Mouse (Mus musculus) ES-Bruce4 (cell line): ENCODE results near the gene Wdr1. TPM values are rescaled to one million over a fixed set of nuclear protein-coding genes. Genes with fewer than 3 reads are reported as not detected.

ENCODE experiments used
- H3K27ac ChIP-seq: 2 replicates; pipeline ENCODE4 v1.5.1; 2012; ENCODE audit warnings: low read length, inconsistent platforms; ENCODE audit not compliant: insufficient read depth
- H3K27me3 ChIP-seq: 2 replicates; pipeline ENCODE4 v1.6.1; 2012; ENCODE audit warnings: mild to moderate bottlenecking, low read length, inconsistent platforms; ENCODE audit not compliant: control insufficient read depth, poor library complexity, insufficient read depth, severe bottlenecking
- H3K36me3 ChIP-seq: 2 replicates; pipeline ENCODE4 v1.6.1; 2012; ENCODE audit warnings: inconsistent platforms, mild to moderate bottlenecking, low read length, moderate library complexity; ENCODE audit not compliant: control insufficient read depth, poor library complexity, insufficient read depth, severe bottlenecking
- H3K4me1 ChIP-seq: one replicate; pipeline ENCODE4 v1.8.1; 2011; ENCODE audit warnings: low read length; ENCODE audit not compliant: control insufficient read depth, insufficient read depth
- H3K4me3 ChIP-seq: 2 replicates; pipeline ENCODE4 v1.5.1; 2011; ENCODE audit warnings: low read depth, mild to moderate bottlenecking, low read length
- H3K9ac ChIP-seq: 2 replicates; pipeline ENCODE4 v1.6.1; 2012; ENCODE audit warnings: low read depth, mild to moderate bottlenecking, inconsistent platforms; ENCODE audit not compliant: poor library complexity, severe bottlenecking
- H3K9me3 ChIP-seq: replicated peaks from 2 replicates; pipeline ENCODE4 v1.6.1; 2012; ENCODE audit warnings: mild to moderate bottlenecking, low read length, inconsistent platforms; ENCODE audit not compliant: control insufficient read depth, poor library complexity, insufficient read depth, severe bottlenecking
- CTCF ChIP-seq: IDR thresholded peaks from one replicate; pipeline ENCODE4 v1.8.1; 2011; ENCODE audit warnings: low read depth, low read length
- EP300 ChIP-seq: IDR thresholded peaks from 2 replicates; pipeline ENCODE4 v1.6.1; 2011; ENCODE audit warnings: low read depth, low read length; ENCODE audit not compliant: insufficient read depth
- POLR2A ChIP-seq: IDR thresholded peaks from one replicate; pipeline ENCODE4 v1.8.1; 2011; ENCODE audit warnings: low read length; ENCODE audit not compliant: insufficient read depth
- polyA plus RNA-seq: library from polyadenylated mRNA; stranded (reverse); fragments of >200 nt; gene quantifications from 2 replicates; pipeline ENCODE4 v1.2.4, GENCODE M21; 2011; ENCODE audit warnings: low read depth; ENCODE audit not compliant: missing spikeins, insufficient read depth, insufficient read length

The Wdr1 gene
- polyA plus RNA-seq, 1 experiment, result 79.0 TPM

DNA sequence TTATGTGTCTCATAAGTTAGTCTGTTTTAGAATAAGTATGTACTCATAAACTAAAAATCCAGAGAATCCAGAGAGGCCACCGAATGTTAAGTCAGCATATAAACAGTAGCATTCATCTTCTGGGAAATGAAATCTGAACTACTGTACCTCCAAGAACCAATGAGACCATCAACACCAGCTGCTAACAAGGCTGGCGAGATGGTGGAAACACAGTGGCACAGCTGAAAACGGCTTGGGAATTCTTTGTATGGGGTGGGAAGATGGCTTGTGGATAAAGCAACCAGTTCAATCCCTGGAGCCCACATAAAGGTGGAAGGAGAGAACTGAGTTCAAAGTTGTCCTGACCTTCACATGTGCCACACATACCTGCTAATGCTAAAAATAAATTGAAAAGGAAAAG is 10.4 kb downstream of the Wdr1 start:
- H3K4me1 ChIP-seq, result peaks cover 2% of the 10 kb centered on the region
- peaks cover 30% of the 10 kb centered on the region for H3K36me3 ChIP-seq
- H3K27ac ChIP-seq, result no peak overlapping the region
- no peak for TF ChIP-seq POLR2A
- no peak for TF ChIP-seq CTCF
- H3K9ac ChIP-seq, result no peak overlapping the region
- H3K9me3 ChIP-seq, result no peaks in the 10 kb centered on the region; the same call in 1 of the 2 replicates
- no peak overlapping the region for H3K4me3 ChIP-seq
- H3K27me3 ChIP-seq, result no peaks in the 10 kb centered on the region

DNA sequence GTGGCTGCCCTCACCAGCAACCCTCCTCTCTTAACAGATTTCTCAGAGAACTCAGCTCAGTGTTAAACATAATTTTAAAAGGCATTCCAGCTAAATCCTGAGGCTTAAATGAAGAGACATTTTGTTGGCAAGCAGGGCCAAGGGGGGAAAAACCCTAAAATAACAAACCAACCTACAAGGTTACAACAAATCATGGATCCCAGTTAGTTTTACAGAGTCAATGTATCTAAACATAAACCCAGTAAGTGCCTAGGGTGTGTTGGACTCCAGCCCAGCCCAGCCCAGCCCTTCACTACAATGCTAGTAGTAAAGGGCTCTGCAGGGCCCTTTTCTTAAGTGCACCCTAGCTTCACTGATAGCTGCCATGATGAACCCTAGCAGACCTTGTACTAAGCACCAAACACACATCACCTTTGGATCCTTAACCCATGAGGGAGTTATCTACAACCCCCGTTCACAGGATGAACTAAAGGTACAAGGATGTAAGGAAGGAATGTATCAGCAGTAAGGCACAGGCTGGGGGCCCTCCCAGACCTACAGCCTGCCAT is 12.7 kb downstream of the Wdr1 start:
- Histone ChIP-seq H3K9ac (no peak overlapping the region), H3K4me1 (no peaks in the 10 kb centered on the region), H3K27me3 (no peaks in the 10 kb centered on the region), H3K36me3 (peaks cover 33% of the 10 kb centered on the region), H3K4me3 (no peak overlapping the region), H3K27ac (no peak overlapping the region), H3K9me3 (no peaks in the 10 kb centered on the region; the same call in 1 of the 2 replicates)
- TF ChIP-seq EP300, result no peak
- no peak for TF ChIP-seq CTCF
- TF ChIP-seq POLR2A, result no peak

DNA sequence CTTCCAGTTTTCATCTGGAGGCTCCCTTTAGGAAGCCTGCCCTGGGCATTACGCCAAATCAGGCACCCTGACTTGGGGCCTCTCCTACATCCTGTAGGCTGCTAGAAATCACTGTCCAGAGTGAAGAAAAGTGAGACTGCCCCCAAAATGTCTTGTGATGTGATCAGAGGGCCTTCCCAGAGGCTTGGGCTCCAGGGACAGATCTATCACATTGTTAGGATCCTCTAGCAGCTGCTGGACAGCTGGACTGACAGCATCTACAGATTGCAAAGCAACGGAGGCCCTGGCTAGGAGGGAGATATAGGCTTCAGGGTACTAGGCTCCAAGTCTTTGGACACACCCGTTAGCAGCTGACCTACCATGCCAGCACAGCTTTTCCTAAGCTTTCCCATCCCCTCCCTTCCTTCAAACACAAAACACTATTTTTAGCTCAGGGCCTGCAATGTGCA is 13.5 kb downstream of the Wdr1 start:
- no peak for TF ChIP-seq EP300
- TF ChIP-seq CTCF, result no peak
- no peak for TF ChIP-seq POLR2A
- Histone ChIP-seq H3K36me3 (peaks cover 38% of the 10 kb centered on the region), H3K4me1 (no peaks in the 10 kb centered on the region), H3K4me3 (no peak overlapping the region), H3K27me3 (no peaks in the 10 kb centered on the region), H3K27ac (no peak overlapping the region), H3K9ac (no peak overlapping the region), H3K9me3 (no peaks in the 10 kb centered on the region; the same call in 1 of the 2 replicates)

DNA sequence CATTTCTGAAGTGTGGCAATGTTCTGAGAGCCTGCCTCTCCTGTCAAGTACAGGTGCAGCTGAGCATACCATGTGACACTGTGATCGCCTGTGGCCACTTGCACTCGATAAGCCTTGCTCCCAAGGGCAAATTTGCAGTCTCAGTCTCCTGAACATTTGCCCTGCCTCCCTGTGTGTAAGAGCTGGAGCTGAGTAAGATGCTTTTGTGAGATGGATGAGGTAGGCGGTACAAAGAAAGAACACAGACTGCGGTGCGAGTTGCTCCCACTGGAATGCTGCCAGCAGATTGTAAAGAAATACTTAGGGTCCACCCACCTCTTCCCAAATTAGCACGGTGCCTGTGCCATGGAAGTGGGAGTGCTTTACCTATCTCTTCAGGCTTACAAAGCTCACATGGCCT is 15.6 kb downstream of the Wdr1 start:
- Histone ChIP-seq H3K27me3 (no peaks in the 10 kb centered on the region), H3K9ac (no peak overlapping the region), H3K4me3 (no peak overlapping the region), H3K9me3 (no peaks in the 10 kb centered on the region; the same call in 1 of the 2 replicates), H3K27ac (no peak overlapping the region), H3K36me3 (peaks cover 42% of the 10 kb centered on the region), H3K4me1 (no peaks in the 10 kb centered on the region)
- TF ChIP-seq EP300 (no peak), POLR2A (no peak), CTCF (no peak)

DNA sequence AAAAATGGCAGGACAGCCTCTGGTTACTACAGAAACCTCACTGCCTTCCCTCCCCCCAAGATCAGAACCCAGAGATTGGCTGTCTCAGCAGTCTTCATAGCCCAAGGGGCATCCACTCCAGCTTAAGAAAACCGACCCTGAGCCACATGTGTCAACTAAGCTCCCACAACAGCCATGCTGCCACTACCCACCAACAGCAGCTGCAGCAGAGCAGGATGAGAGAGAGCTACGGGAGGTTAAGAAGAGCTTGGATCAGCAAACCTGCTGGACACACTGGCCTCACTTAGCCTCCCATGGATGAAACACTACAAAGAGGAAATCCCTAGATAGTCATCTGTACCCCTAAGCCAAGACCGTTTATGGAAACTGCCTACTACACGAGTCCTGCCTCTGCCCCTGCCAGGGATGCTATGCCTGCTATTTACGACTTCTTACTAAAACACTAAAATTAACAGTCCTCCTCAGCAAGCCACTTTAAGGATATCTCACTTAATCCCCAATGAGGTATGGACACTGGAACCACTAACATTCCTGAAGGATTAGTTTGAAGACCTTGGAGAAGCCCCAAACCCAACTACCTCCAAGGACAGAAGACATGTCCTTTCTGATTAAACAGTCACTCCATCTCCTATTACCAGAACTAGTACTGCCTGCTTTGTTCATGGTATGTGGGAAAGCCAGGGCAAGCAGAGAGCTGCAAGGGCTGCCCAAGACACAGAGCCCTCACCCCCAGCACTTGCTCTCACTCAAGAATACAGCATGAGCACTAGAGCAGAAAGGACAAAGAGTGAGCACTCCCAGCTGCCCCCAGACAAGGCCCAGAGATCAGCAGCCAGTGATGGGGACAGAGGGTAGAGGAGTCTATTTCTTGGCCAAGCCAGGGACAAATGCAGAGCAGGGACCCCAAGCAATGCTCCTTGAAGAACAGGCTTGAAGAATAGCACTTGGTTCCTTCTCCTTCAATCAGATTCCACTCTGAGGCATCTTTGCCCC is 18.3 kb downstream of the Wdr1 start:
- TF ChIP-seq CTCF (no peak), POLR2A (no peak), EP300 (no peak)
- Histone ChIP-seq H3K9me3 (no peaks in the 10 kb centered on the region), H3K27ac (no peak overlapping the region), H3K27me3 (no peaks in the 10 kb centered on the region), H3K4me3 (no peak overlapping the region), H3K36me3 (peaks cover 47% of the 10 kb centered on the region), H3K4me1 (no peaks in the 10 kb centered on the region), H3K9ac (no peak overlapping the region)

DNA sequence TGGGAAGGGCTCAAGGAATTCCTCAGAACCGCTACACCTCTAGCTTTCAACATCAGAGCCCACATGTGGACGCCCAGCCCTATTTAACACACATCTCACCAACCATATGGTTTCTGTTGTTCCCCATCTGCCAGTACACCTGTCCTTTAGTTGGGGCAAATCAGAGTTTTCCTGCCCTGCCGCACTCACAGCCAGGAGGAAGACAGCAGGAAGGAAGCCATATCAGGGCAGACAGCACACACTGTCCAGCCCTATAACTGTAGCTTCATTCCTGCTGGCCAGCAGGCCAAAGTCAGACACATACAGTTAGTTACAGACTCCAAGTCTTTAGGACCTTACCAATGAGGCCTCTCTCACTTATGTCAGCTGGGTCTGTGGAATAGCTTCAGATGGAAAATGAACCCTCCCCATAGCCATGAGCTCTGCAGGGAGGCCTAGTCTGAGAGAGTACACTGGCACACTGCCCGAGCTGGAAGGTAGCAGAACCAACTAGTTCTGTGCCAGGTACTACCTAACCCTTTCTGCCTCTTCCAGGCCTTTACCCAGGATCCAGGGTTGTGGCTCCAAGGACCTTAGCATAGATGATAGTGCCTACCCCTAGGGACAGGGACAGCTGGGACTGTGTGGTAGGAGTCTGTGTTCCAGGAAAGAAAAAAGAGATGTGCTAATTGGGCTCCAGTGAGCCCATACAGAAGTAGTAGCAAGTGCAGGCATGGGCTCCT is 19.4 kb downstream of the Wdr1 start:
- TF ChIP-seq POLR2A (no peak), EP300 (no peak), CTCF (no peak)
- H3K9me3 ChIP-seq, result no peaks in the 10 kb centered on the region
- H3K4me3 ChIP-seq, result no peak overlapping the region
- no peak overlapping the region for H3K9ac ChIP-seq
- H3K4me1 ChIP-seq, result no peaks in the 10 kb centered on the region
- H3K27me3 ChIP-seq, result no peaks in the 10 kb centered on the region
- H3K36me3 ChIP-seq, result peaks cover 54% of the 10 kb centered on the region
- H3K27ac ChIP-seq, result no peak overlapping the region
